Mouse (Mus musculus) megakaryocyte, embryonic 14.5 days (primary cell): Measurements from ENCODE around the gene Pde4d.

Source experiments
- FLI1 ChIP-seq: IDR thresholded peaks from 2 replicates; pipeline ENCODE4 v1.6.1; 2012; ENCODE audit warnings: low read length, inconsistent platforms, mixed read lengths
- GATA1 ChIP-seq: IDR thresholded peaks from 3 replicates; pipeline ENCODE4 v1.6.1; 2012; ENCODE audit warnings: mixed read lengths, low read length, inconsistent platforms, borderline replicate concordance

DNA sequence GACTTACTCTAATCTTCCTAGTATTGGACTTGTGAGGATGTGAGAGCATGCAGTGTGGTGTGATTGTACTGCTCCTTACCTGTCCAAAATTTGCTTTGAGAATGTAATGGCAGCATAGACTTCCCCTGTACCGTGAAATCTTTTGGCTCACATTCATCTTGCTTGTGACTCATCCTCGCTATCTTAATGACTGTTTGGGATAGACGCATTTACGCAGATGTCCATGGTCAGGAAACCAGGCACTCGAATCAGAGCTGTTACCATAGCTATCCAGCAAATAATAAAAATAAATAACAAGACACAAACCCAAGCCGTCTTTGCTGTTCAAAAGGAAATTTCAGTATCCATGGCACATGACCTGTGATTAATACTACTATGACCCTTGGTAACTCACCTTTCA is 829.5 kb downstream of the Pde4d start:
- TF ChIP-seq GATA1: no peak
- no peak for TF ChIP-seq FLI1
